Mouse (Mus musculus): Measurements from ENCODE around the gene Sec16a. TPM values are rescaled to one million over a fixed set of nuclear protein-coding genes. Genes with fewer than 3 reads are reported as not detected.

The Sec16a gene
- polyA plus RNA-seq (2014; fragmentation: Illumina TruSeq; extraction: RNeasy Lipid Tissue Mini Kit (QIAGEN cat#74804); ENCODE audit: low read depth, low replicate concordance) = 44.7 TPM

GRCm38 (mm10) chr2:26444946-26445665, at the start of gene Sec16a:
Gene Sec16a, minus strand, starts transcription at chr2:26445216.

GRCm38 (mm10) chr2:26408515-26409356, 36.3 kb downstream of the Sec16a start, which contains the start of gene Inpp5e:
Gene Inpp5e, minus strand, starts transcription at chr2:26409203.

DNA sequence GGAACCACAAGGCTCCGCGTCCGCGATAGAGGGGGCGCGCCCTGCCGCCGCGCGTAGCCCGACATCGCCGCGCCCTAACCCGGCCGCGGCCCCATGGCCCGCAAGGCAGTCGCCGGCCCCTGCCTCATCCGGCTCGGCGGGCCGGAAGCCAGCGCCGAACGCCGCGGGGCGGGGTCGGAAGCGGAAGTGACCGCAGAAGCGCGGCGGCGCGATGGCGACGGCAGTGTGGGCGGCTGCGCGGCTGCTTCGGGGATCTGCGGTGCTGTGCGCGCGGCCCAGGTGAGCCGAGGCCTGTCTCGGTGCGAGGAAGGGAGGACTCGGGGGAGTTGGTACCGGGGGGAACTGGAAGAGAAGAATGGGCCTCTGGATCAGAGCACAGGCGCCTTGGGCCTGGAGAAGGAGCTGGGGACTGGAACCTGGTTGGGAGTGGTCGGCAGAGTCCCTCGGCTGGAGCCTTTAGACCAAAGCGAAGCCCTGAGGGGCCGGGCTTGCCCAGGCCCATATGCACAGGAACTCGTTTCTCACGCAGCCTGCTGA, 55.8 kb downstream of the Sec16a start, which contains the start of the genes Entr1 and Pmpca:
Entr1 (minus strand) TSS at position 163 of the 537 bp plus-strand sequence.
Pmpca (plus strand) TSS at position 186 of the 537 bp plus-strand sequence.

GRCm38 (mm10) chr2:26380131-26380771, 64.8 kb downstream of the Sec16a start, which contains the start of gene Snapc4:
Gene Snapc4, minus strand, starts transcription at chr2:26380653.

DNA sequence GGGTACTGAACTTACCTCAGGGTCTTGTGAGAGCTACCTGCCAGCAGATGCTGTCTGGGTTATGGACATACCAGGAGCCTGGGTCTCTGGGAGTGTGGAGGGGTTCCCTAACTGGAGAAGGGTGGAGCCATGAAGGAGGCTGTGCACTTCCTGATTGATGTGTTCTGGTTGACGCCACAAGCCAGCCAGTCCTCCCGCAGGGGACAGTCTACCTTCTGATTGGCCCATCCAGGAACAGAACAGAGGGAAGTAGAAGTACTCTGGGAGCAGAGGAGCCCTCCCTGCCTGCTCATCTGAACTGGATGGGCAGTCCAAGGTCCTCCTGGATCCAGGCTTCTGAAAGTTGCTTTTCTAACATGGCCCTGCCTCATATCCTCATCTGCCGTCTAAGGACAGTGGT, 84.2 kb downstream of the Sec16a start, which contains the start of gene Card9:
Card9 (minus strand) TSS at position 147 of the 400 bp plus-strand sequence.

Other genes starting within 250 kb of the Sec16a start
- gene Lhx3, start 236.9 kb downstream of the Sec16a start, polyA plus RNA-seq (2014; fragmentation: Illumina TruSeq; extraction: RNeasy Lipid Tissue Mini Kit (QIAGEN cat#74804); ENCODE audit: low read depth, low replicate concordance) = not detected
- gene Qsox2, start 207.7 kb downstream of the Sec16a start, polyA plus RNA-seq (2014; fragmentation: Illumina TruSeq; extraction: RNeasy Lipid Tissue Mini Kit (QIAGEN cat#74804); ENCODE audit: low read depth, low replicate concordance) = 20.2 TPM
- gene Ccdc187, start 150.7 kb downstream of the Sec16a start, polyA plus RNA-seq (2014; fragmentation: Illumina TruSeq; extraction: RNeasy Lipid Tissue Mini Kit (QIAGEN cat#74804); ENCODE audit: low read depth, low replicate concordance) = 3.1 TPM
- 1.6 TPM for gene Gpsm1, start 129.7 kb downstream of the Sec16a start, polyA plus RNA-seq (2014; fragmentation: Illumina TruSeq; extraction: RNeasy Lipid Tissue Mini Kit (QIAGEN cat#74804); ENCODE audit: low read depth, low replicate concordance)
- gene Dnlz, start 93.1 kb downstream of the Sec16a start, polyA plus RNA-seq (2014; fragmentation: Illumina TruSeq; extraction: RNeasy Lipid Tissue Mini Kit (QIAGEN cat#74804); ENCODE audit: low read depth, low replicate concordance) = 0.57 TPM
- not detected for gene Card9, start 84.3 kb downstream of the Sec16a start, polyA plus RNA-seq (2014; fragmentation: Illumina TruSeq; extraction: RNeasy Lipid Tissue Mini Kit (QIAGEN cat#74804); ENCODE audit: low read depth, low replicate concordance)
- 8.1 TPM for gene Snapc4, start 64.6 kb downstream of the Sec16a start, polyA plus RNA-seq (2014; fragmentation: Illumina TruSeq; extraction: RNeasy Lipid Tissue Mini Kit (QIAGEN cat#74804); ENCODE audit: low read depth, low replicate concordance)
- gene Entr1, start 55.9 kb downstream of the Sec16a start, polyA plus RNA-seq (2014; fragmentation: Illumina TruSeq; extraction: RNeasy Lipid Tissue Mini Kit (QIAGEN cat#74804); ENCODE audit: low read depth, low replicate concordance) = 164 TPM
- gene Pmpca, start 55.9 kb downstream of the Sec16a start, polyA plus RNA-seq (2014; fragmentation: Illumina TruSeq; extraction: RNeasy Lipid Tissue Mini Kit (QIAGEN cat#74804); ENCODE audit: low read depth, low replicate concordance) = 155 TPM
- gene Inpp5e, start 36.0 kb downstream of the Sec16a start, polyA plus RNA-seq (2014; fragmentation: Illumina TruSeq; extraction: RNeasy Lipid Tissue Mini Kit (QIAGEN cat#74804); ENCODE audit: low read depth, low replicate concordance) = 13.5 TPM
- 0.17 TPM for gene Notch1, start 71.4 kb upstream of the Sec16a start, polyA plus RNA-seq (2014; fragmentation: Illumina TruSeq; extraction: RNeasy Lipid Tissue Mini Kit (QIAGEN cat#74804); ENCODE audit: low read depth, low replicate concordance)
- gene Egfl7, start 134.8 kb upstream of the Sec16a start, polyA plus RNA-seq (2014; fragmentation: Illumina TruSeq; extraction: RNeasy Lipid Tissue Mini Kit (QIAGEN cat#74804); ENCODE audit: low read depth, low replicate concordance) = 3.1 TPM
- not detected for gene Gm20532, start 141.4 kb upstream of the Sec16a start, polyA plus RNA-seq (2014; fragmentation: Illumina TruSeq; extraction: RNeasy Lipid Tissue Mini Kit (QIAGEN cat#74804); ENCODE audit: low read depth, low replicate concordance)
- 10.6 TPM for gene Agpat2, start 159.2 kb upstream of the Sec16a start, polyA plus RNA-seq (2014; fragmentation: Illumina TruSeq; extraction: RNeasy Lipid Tissue Mini Kit (QIAGEN cat#74804); ENCODE audit: low read depth, low replicate concordance)
- not detected for gene Fam69b, start 183.2 kb upstream of the Sec16a start, polyA plus RNA-seq (2014; fragmentation: Illumina TruSeq; extraction: RNeasy Lipid Tissue Mini Kit (QIAGEN cat#74804); ENCODE audit: low read depth, low replicate concordance)
- gene Lcn4, start 226.1 kb upstream of the Sec16a start, polyA plus RNA-seq (2014; fragmentation: Illumina TruSeq; extraction: RNeasy Lipid Tissue Mini Kit (QIAGEN cat#74804); ENCODE audit: low read depth, low replicate concordance) = not detected